Mouse (Mus musculus) hindbrain, embryonic 16.5 days (tissue): ENCODE results near the gene Pcdh9. TPM values are rescaled to one million over a fixed set of nuclear protein-coding genes. Genes with fewer than 3 reads are reported as not detected.

Experiments used
- ATAC-seq: fragments of 200-750 bp; cut with Nextera tagmentation; 2 replicates; pipeline ENCODE4 v1.8.0; 2017; ENCODE audit warnings: moderate TSS enrichment, moderate library complexity
- H3K27ac ChIP-seq: fragments of 300-500 bp; sonication (generic); 2 replicates; pipeline ENCODE4 v1.5.1; 2014; ENCODE audit warnings: low read depth, mild to moderate bottlenecking, control low read depth, low read length, moderate library complexity
- H3K27me3 ChIP-seq: fragments of 300-500 bp; sonication (generic); replicated peaks from 2 replicates; pipeline ENCODE4 v1.6.1; 2014; ENCODE audit warnings: low read length; ENCODE audit not compliant: control insufficient read depth, insufficient read depth
- H3K36me3 ChIP-seq: fragments of 300-500 bp; sonication (generic); 2 replicates; pipeline ENCODE4 v1.6.1; 2014; ENCODE audit warnings: mild to moderate bottlenecking, low read length, moderate library complexity, mixed read lengths; ENCODE audit not compliant: control insufficient read depth, insufficient read depth
- H3K4me1 ChIP-seq: fragments of 300-500 bp; sonication (generic); 2 replicates; pipeline ENCODE4 v1.6.1; 2014; ENCODE audit warnings: low read depth, low read length; ENCODE audit not compliant: control insufficient read depth, insufficient read depth
- H3K4me2 ChIP-seq: fragments of 300-500 bp; sonication (generic); 2 replicates; pipeline ENCODE4 v1.6.1; 2014; ENCODE audit warnings: mild to moderate bottlenecking, low read length, control low read depth, moderate library complexity
- H3K4me3 ChIP-seq: fragments of 300-500 bp; sonication (generic); 2 replicates; pipeline ENCODE4 v1.5.1; 2014; ENCODE audit warnings: mild to moderate bottlenecking, low read length, control low read depth, moderate library complexity
- H3K9ac ChIP-seq: fragments of 300-500 bp; sonication (generic); 2 replicates; pipeline ENCODE4 v1.6.1; 2014; ENCODE audit warnings: low read depth, mild to moderate bottlenecking, control low read depth, low read length, moderate library complexity
- H3K9me3 ChIP-seq: fragments of 300-500 bp; sonication (generic); 2 replicates; pipeline ENCODE4 v1.6.1; 2014; ENCODE audit warnings: mild to moderate bottlenecking, low read length, moderate library complexity; ENCODE audit not compliant: control insufficient read depth
- WGBS: fragments of 180-500 bp; shearing (Covaris S2); extraction: QIAGEN DNeasy Blood & Tissue Kit; methylation state at CpG from one replicate; pipeline ENCODE4 v1.1.7; 2014; 5-methylcytosine and 5-hydroxymethylcytosine counted together
- polyA plus RNA-seq: library from polyadenylated mRNA; unstranded; fragments of >200 nt; fragmentation: Nextera tagmentation; extraction: Ambion mirVana; gene quantifications from 2 replicates; pipeline ENCODE4 v1.2.1, GENCODE M21; 2015

The Pcdh9 gene
- polyA plus RNA-seq, 1 experiment from 2014 or later: 232 TPM

DNA sequence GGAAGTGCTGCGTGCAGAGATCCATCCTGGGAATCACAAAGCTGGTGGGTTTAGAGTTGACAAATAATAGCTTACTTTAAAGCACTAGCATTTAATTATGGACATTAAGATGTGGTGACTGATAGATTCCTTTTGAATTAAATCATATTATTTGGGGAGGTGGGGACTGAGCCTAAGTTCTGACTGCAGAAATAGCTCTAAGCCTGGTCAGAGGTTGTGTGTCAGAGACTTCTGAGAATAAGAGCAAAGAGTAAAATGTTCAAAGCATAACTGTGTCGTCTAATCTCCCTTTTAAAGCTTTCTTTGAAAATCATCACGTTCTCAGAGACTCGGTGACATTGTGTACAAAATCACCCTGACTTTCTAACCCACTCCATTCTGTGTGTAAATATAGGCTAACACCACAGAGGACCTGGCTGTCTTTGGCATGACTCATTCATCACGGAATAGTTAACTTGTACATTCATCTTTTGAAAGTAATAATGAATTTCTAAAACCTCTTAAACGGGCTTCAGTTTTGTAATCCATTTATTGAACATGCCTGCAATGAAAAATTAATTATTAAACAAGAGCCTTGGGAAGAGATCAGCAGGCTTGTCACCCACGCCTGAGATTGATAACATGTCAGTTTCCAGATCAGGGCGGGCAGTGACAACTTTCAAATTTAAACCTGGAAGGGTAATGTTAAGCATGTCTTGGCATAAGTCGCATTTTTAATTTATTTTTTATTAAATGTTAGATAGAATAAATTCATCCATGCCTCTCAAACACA is 236.3 kb downstream of the Pcdh9 start:
- Histone ChIP-seq H3K4me1 (no peaks in the 10 kb centered on the region), H3K4me3 (no peak overlapping the region), H3K9me3 (no peaks in the 10 kb centered on the region), H3K4me2 (no peak overlapping the region), H3K9ac (no peak overlapping the region), H3K36me3 (no peaks in the 10 kb centered on the region), H3K27ac (no peak overlapping the region), H3K27me3 (no peaks in the 10 kb centered on the region)
- WGBS: 64% methylated on average over 9 of the region's 9 CpGs
- ATAC-seq: no peak

DNA sequence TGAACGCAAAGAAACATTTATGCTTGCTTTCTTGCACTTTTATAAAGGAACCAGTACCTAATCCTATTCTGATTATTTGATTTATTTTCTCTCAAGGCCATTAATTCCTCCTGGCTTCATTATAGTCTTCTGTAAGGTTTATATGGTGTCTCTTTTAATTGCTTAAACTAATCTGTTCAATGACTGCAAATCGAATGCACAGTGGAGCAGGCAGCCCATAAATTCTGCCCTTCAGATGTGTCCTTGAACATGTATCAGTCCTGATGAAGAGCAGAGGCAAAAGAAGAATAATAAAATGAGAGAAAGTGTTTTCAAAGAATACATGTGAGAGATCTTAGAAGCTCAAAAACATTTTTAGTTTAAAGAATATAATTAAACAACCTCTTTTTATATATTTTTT is 263.2 kb downstream of the Pcdh9 start:
- H3K9ac ChIP-seq: no peak overlapping the region
- H3K4me3 ChIP-seq: no peak overlapping the region
- WGBS: 61% methylated on average over 2 of the region's 2 CpGs
- no peaks in the 10 kb centered on the region for H3K27me3 ChIP-seq
- H3K9me3 ChIP-seq: no peaks in the 10 kb centered on the region
- H3K36me3 ChIP-seq: no peaks in the 10 kb centered on the region
- H3K4me1 ChIP-seq: no peaks in the 10 kb centered on the region
- ATAC-seq: no peak
- H3K4me2 ChIP-seq: no peak overlapping the region
- no peak overlapping the region for H3K27ac ChIP-seq

DNA sequence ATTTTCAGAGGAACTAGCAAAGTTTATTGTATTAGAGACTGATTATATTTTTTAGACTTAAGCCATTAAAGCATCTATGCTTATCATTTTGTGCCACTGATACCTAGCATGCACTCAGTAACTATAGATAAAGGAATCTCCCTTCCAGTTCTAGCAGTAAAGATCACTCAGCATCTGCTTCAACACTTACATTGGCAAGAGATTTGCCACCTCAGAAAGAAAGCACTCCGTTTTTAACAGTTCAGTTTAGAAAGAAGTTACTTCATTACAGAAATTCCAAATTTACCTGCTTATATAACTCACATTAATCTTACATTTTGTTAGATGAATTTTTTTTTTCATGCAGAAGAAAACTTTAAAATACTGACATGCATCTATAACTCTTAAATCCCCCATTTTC is 266.3 kb downstream of the Pcdh9 start:
- Histone ChIP-seq H3K36me3 (no peaks in the 10 kb centered on the region), H3K4me1 (no peaks in the 10 kb centered on the region), H3K9ac (no peak overlapping the region), H3K4me2 (no peak overlapping the region), H3K4me3 (no peak overlapping the region), H3K27me3 (no peaks in the 10 kb centered on the region), H3K9me3 (no peaks in the 10 kb centered on the region), H3K27ac (no peak overlapping the region)
- WGBS: 78% methylated on average over 1 of the region's 1 CpGs
- no peak for ATAC-seq

- H3K27me3 ChIP-seq: no peaks in the 10 kb centered on the region
- H3K4me3 ChIP-seq: no peak overlapping the region
- H3K4me1 ChIP-seq: no peaks in the 10 kb centered on the region
- H3K27ac ChIP-seq: no peak overlapping the region
- no peak overlapping the region for H3K4me2 ChIP-seq
- H3K9ac ChIP-seq: no peak overlapping the region
- 59% methylated on average over 9 of the region's 9 CpGs for WGBS
- H3K36me3 ChIP-seq: no peaks in the 10 kb centered on the region
- no peak for ATAC-seq
- no peaks in the 10 kb centered on the region for H3K9me3 ChIP-seq
Measured at GRCm38 (mm10) chr14:93621211-93621610, 269.3 kb downstream of the Pcdh9 start.

GRCm38 (mm10) chr14:93607546-93607945 is 282.9 kb downstream of the Pcdh9 start:
- H3K4me3 ChIP-seq: no peak overlapping the region
- no peak overlapping the region for H3K9ac ChIP-seq
- WGBS: 92% methylated on average over 3 of the region's 3 CpGs
- no peak for ATAC-seq
- peaks cover 3% of the 10 kb centered on the region; the same call in 1 of the 2 replicates for H3K9me3 ChIP-seq
- H3K36me3 ChIP-seq: no peaks in the 10 kb centered on the region
- no peaks in the 10 kb centered on the region for H3K27me3 ChIP-seq
- H3K27ac ChIP-seq: no peak overlapping the region
- H3K4me1 ChIP-seq: no peaks in the 10 kb centered on the region
- no peak overlapping the region for H3K4me2 ChIP-seq

DNA sequence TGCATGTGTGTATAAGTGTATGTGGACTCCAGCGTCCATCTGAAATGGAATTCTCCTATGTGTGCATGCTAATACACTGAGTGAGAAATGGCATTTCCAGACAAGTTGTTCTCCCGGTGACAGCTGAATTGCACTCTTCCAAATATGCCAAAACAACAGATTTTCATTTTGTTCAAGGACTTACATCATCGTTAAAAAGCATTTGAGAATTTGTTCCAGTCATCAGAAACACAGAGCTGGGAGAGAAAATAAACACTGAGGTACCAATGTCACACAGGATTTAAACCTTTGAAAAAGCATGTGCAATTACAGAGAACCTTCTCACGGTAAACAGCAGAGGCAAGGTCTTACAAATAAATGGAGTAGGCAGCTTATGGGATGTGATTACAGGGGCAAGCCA is 290.5 kb downstream of the Pcdh9 start:
- Histone ChIP-seq H3K27ac (no peak overlapping the region), H3K9me3 (no peaks in the 10 kb centered on the region), H3K4me2 (no peak overlapping the region), H3K36me3 (no peaks in the 10 kb centered on the region), H3K4me1 (no peaks in the 10 kb centered on the region), H3K4me3 (no peak overlapping the region), H3K9ac (no peak overlapping the region), H3K27me3 (no peaks in the 10 kb centered on the region)
- no peak for ATAC-seq
- 55% methylated on average over 4 of the region's 4 CpGs for WGBS

- Histone ChIP-seq H3K4me1 (no peaks in the 10 kb centered on the region), H3K27me3 (no peaks in the 10 kb centered on the region), H3K9me3 (no peaks in the 10 kb centered on the region), H3K4me2 (no peak overlapping the region), H3K27ac (no peak overlapping the region), H3K9ac (no peak overlapping the region), H3K36me3 (no peaks in the 10 kb centered on the region), H3K4me3 (no peak overlapping the region)
- 34% methylated on average over 3 of the region's 3 CpGs for whole genome bisulfite sequencing
- ATAC-seq: no peak
Measured at GRCm38 (mm10) chr14:93585432-93586024, 305.0 kb downstream of the Pcdh9 start.

- WGBS: 87% methylated on average over 2 of the region's 2 CpGs
- H3K27me3 ChIP-seq: no peaks in the 10 kb centered on the region
Measured at GRCm38 (mm10) chr14:93564361-93564760, 326.1 kb downstream of the Pcdh9 start.

GRCm38 (mm10) chr14:93561577-93561976 is 328.9 kb downstream of the Pcdh9 start:
- no peaks in the 10 kb centered on the region for H3K36me3 ChIP-seq
- 85% methylated on average over 1 of the region's 1 CpGs for WGBS

More at GRCm38 (mm10) chr14:93564361-93564760, 326.1 kb downstream of the Pcdh9 start:
- no peak for ATAC-seq
- Histone ChIP-seq H3K4me1 (no peaks in the 10 kb centered on the region), H3K36me3 (no peaks in the 10 kb centered on the region), H3K9ac (no peak overlapping the region), H3K9me3 (no peaks in the 10 kb centered on the region), H3K4me3 (no peak overlapping the region), H3K4me2 (no peak overlapping the region), H3K27ac (no peak overlapping the region)

More at GRCm38 (mm10) chr14:93561577-93561976, 328.9 kb downstream of the Pcdh9 start:
- Histone ChIP-seq H3K4me2 (no peak overlapping the region), H3K27ac (no peak overlapping the region), H3K9me3 (no peaks in the 10 kb centered on the region), H3K4me1 (no peaks in the 10 kb centered on the region), H3K4me3 (no peak overlapping the region), H3K27me3 (no peaks in the 10 kb centered on the region), H3K9ac (no peak overlapping the region)
- ATAC-seq: no peak
